Mouse (Mus musculus): Measurements from ENCODE around the gene Zmynd12. TPM values are rescaled to one million over a fixed set of nuclear protein-coding genes. Genes with fewer than 3 reads are reported as not detected.
A peak's percentile ranks its signal among the peaks of the same experiment; 100 is the strongest.

Zmynd12 gene
- 0.46 TPM for polyA plus RNA-seq (2021)

GRCm38 (mm10) chr4:119422294-119422964, at the start of gene Zmynd12, which contains the start of gene Ppcs:
Gene Zmynd12 (plus strand): TSS chr4:119422814.
Gene Ppcs (minus strand): TSS chr4:119422420.
- no peak for TF ChIP-seq CTCF (IDR thresholded peaks at IDR 0.05)
- CTCF ChIA-PET = no interaction called here
- POLR2A ChIA-PET = no interaction called here
- ATAC-seq (peak; percentile 87), DNase-seq (ENCODE audit: low read depth, low spot score) (peak; percentile 78)
- H3K27me3 ChIP-seq = no peaks in the 10 kb centered on the region
- in situ Hi-C loops (cut with MboI; ENCODE audit: low pct_unique_long_range_greater_than_20kb) = loop anchor here (10.0 kb wide), 1 partner anchor 242 kb away; no protein-coding TSS in a partner anchor

GRCm38 (mm10) chr4:119381471-119382190, 41.0 kb upstream of the Zmynd12 start:
- no peak for TF ChIP-seq CTCF (IDR thresholded peaks at IDR 0.05)
- DNase-seq (ENCODE audit: low read depth, low spot score) (no peak), ATAC-seq (no peak)
- CTCF ChIA-PET = no interaction called here
- in situ Hi-C loops (cut with MboI; ENCODE audit: low pct_unique_long_range_greater_than_20kb) = no loop called here
- POLR2A ChIA-PET = no interaction called here
- H3K27me3 ChIP-seq = no peaks in the 10 kb centered on the region

GRCm38 (mm10) chr4:119389184-119389583, 33.4 kb upstream of the Zmynd12 start:
- ChIA-PET POLR2A (interaction anchor here (0.8 kb wide), 1 partner anchor 8 kb away, joined by 4 read pairs; no protein-coding TSS in a partner anchor), CTCF (no interaction called here)
- TF ChIP-seq CTCF (IDR thresholded peaks at IDR 0.05) = no peak
- in situ Hi-C loops (cut with MboI; ENCODE audit: low pct_unique_long_range_greater_than_20kb) = no loop called here
- DNase-seq (ENCODE audit: low read depth, low spot score) = no peak
- no peaks in the 10 kb centered on the region for H3K27me3 ChIP-seq
- no peak for ATAC-seq

- ChIA-PET POLR2A (no interaction called here), CTCF (interaction anchor here (1.0 kb wide), 1 partner anchor 10 kb away, joined by 3 read pairs; no protein-coding TSS in a partner anchor)
- in situ Hi-C loops (cut with MboI; ENCODE audit: low pct_unique_long_range_greater_than_20kb) = no loop called here
- peak; percentile 65 for TF ChIP-seq CTCF (IDR thresholded peaks at IDR 0.05)
- DNase-seq (ENCODE audit: low read depth, low spot score) = no peak
- ATAC-seq = no peak
- no peaks in the 10 kb centered on the region for H3K27me3 ChIP-seq
These were observed 32.2 kb upstream of the Zmynd12 start for GRCm38 (mm10) chr4:119390369-119390768.

GRCm38 (mm10) chr4:119398751-119399150, 23.9 kb upstream of the Zmynd12 start:
- no peaks in the 10 kb centered on the region for H3K27me3 ChIP-seq
- no peak for TF ChIP-seq CTCF (IDR thresholded peaks at IDR 0.05)
- in situ Hi-C loops (cut with MboI; ENCODE audit: low pct_unique_long_range_greater_than_20kb) = no loop called here
- DNase-seq (ENCODE audit: low read depth, low spot score) (no peak), ATAC-seq (no peak)
- ChIA-PET CTCF (no interaction called here), POLR2A (interaction anchor here (0.9 kb wide), 1 partner anchor 30 kb away, joined by 3 read pairs; no protein-coding TSS in a partner anchor)

- ATAC-seq = no peak
- no peaks in the 10 kb centered on the region for H3K27me3 ChIP-seq
- in situ Hi-C loops (cut with MboI; ENCODE audit: low pct_unique_long_range_greater_than_20kb) = no loop called here
- DNase-seq (ENCODE audit: low read depth, low spot score) = no peak
- TF ChIP-seq CTCF (IDR thresholded peaks at IDR 0.05) = no peak
- CTCF ChIA-PET = interaction anchor here (0.9 kb wide), 1 partner anchor 10 kb away, joined by 3 read pairs; no protein-coding TSS in a partner anchor
- POLR2A ChIA-PET = no interaction called here
These were observed 21.7 kb upstream of the Zmynd12 start for GRCm38 (mm10) chr4:119400896-119401295.

GRCm38 (mm10) chr4:119403431-119403830, 19.2 kb upstream of the Zmynd12 start:
- ATAC-seq (no peak), DNase-seq (ENCODE audit: low read depth, low spot score) (no peak)
- in situ Hi-C loops (cut with MboI; ENCODE audit: low pct_unique_long_range_greater_than_20kb) = no loop called here
- ChIA-PET CTCF (no interaction called here), POLR2A (no interaction called here)
- H3K27me3 ChIP-seq = no peaks in the 10 kb centered on the region
- TF ChIP-seq CTCF (IDR thresholded peaks at IDR 0.05) = no peak

- in situ Hi-C loops (cut with MboI; ENCODE audit: low pct_unique_long_range_greater_than_20kb) = no loop called here
- CTCF ChIA-PET = interaction anchor here (1.0 kb wide), 1 partner anchor 253 kb away, joined by 3 read pairs; no protein-coding TSS in a partner anchor
- H3K27me3 ChIP-seq = no peaks in the 10 kb centered on the region
- POLR2A ChIA-PET = no interaction called here
- ATAC-seq (no peak), DNase-seq (ENCODE audit: low read depth, low spot score) (no peak)
- TF ChIP-seq CTCF (IDR thresholded peaks at IDR 0.05) = no peak
These were observed 10.6 kb upstream of the Zmynd12 start for GRCm38 (mm10) chr4:119411877-119412650.

GRCm38 (mm10) chr4:119412791-119413190, 9.8 kb upstream of the Zmynd12 start:
- in situ Hi-C loops (cut with MboI; ENCODE audit: low pct_unique_long_range_greater_than_20kb) = no loop called here
- no peaks in the 10 kb centered on the region for H3K27me3 ChIP-seq
- CTCF ChIA-PET = no interaction called here
- no peak for DNase-seq (ENCODE audit: low read depth, low spot score)
- no peak for TF ChIP-seq CTCF (IDR thresholded peaks at IDR 0.05)
- no peak for ATAC-seq
- POLR2A ChIA-PET = no interaction called here

- DNase-seq (ENCODE audit: low read depth, low spot score) (peak; percentile 56), ATAC-seq (peak; percentile 98)
- no peak for TF ChIP-seq CTCF (IDR thresholded peaks at IDR 0.05)
- ChIA-PET CTCF (no interaction called here), POLR2A (no interaction called here)
- in situ Hi-C loops (cut with MboI; ENCODE audit: low pct_unique_long_range_greater_than_20kb) = loop anchor here (5.0 kb wide), 1 partner anchor 173 kb away; no protein-coding TSS in a partner anchor
- H3K27me3 ChIP-seq = no peaks in the 10 kb centered on the region
These were observed 7.4 kb upstream of the Zmynd12 start, which contains the start of gene Ccdc30 for GRCm38 (mm10) chr4:119415072-119415753. Gene Ccdc30 (minus strand): TSS chr4:119415521.

Measured in Patski (cell line).